Mouse (Mus musculus) stomach, postnatal 0 days (tissue): ENCODE data around the gene Vezf1.

Experiments
- CTCF ChIP-seq: IDR thresholded peaks from 2 replicates; pipeline ENCODE4 v1.5.1; 2016; ENCODE audit warnings: antibody characterized with exemption, low read depth, mild to moderate bottlenecking, moderate library complexity
- EP300 ChIP-seq: optimal IDR thresholded peaks from 2 replicates; pipeline ENCODE3; 2016; ENCODE audit warnings: antibody characterized with exemption

DNA sequence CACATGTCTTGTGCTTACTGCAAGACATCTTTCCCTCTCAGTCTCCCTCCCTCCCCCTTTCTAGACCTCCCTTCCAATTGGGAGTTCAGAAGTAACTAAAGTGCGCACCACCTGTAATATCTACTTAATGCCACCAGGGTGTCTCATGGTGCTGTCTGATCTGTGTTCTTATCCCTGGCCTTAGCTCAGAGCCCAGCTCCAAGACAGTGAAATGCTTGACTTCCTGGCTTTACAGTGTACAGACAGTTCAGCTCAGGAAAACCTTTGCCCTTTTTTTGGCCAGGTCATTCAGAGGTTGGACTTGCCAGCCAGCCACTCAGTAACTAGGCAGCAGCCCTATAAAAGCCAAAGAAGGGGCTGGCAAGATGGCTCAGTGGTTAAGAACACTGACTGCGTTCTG is 8.9 kb upstream of the Vezf1 start:
- peak; percentile 94 for TF ChIP-seq CTCF
- TF ChIP-seq EP300 = no peak
